Mouse (Mus musculus) kidney, embryonic 16.5 days (tissue): ENCODE measurements at regions not wholly inside any gene's neighbourhood (a gene's known extent, or its start where the extent isn't known, plus 50 kb on each side); places are given as distances from the start of the nearest gene placed in this dataset.

Experiments
- ATAC-seq: fragments of 200-750 bp; cut with Nextera tagmentation; 2 replicates; pipeline ENCODE4 v1.8.0; 2017; ENCODE audit warnings: moderate TSS enrichment; ENCODE audit not compliant: low FRiP score, low TSS enrichment
- H3K27ac ChIP-seq: fragments of 300-500 bp; sonication (generic); 2 replicates; pipeline ENCODE4 v1.5.1; 2014; ENCODE audit warnings: low read length
- H3K27me3 ChIP-seq: fragments of 300-500 bp; sonication (generic); 2 replicates; pipeline ENCODE4 v1.6.1; 2014; ENCODE audit warnings: low read length, control low read depth, mixed read lengths; ENCODE audit not compliant: insufficient read depth
- H3K36me3 ChIP-seq: fragments of 300-500 bp; sonication (generic); 2 replicates; pipeline ENCODE4 v1.6.1; 2014; ENCODE audit warnings: low read length, control low read depth, mixed read lengths; ENCODE audit not compliant: insufficient read depth
- H3K4me1 ChIP-seq: fragments of 300-500 bp; sonication (generic); 2 replicates; pipeline ENCODE4 v1.6.1; 2014; ENCODE audit warnings: low read length, control low read depth, mixed read lengths; ENCODE audit not compliant: insufficient read depth
- H3K4me2 ChIP-seq: fragments of 300-500 bp; sonication (generic); replicated peaks from 2 replicates; pipeline ENCODE4 v1.6.1; 2014; ENCODE audit warnings: low read depth, low read length
- H3K4me3 ChIP-seq: fragments of 300-500 bp; sonication (generic); 2 replicates; pipeline ENCODE4 v1.5.1; 2014; ENCODE audit warnings: mild to moderate bottlenecking, low read length
- H3K9ac ChIP-seq: fragments of 300-500 bp; sonication (generic); replicated peaks from 2 replicates; pipeline ENCODE4 v1.6.1; 2014; ENCODE audit warnings: low read length
- H3K9me3 ChIP-seq: fragments of 300-500 bp; sonication (generic); 2 replicates; pipeline ENCODE4 v1.6.1; 2016; ENCODE audit warnings: low read length, control low read depth
- WGBS: fragments of 180-500 bp; shearing (Covaris S2); extraction: QIAGEN DNeasy Blood & Tissue Kit; methylation state at CpG from one replicate; pipeline ENCODE4 v1.1.7; 2014; 5-methylcytosine and 5-hydroxymethylcytosine counted together

DNA sequence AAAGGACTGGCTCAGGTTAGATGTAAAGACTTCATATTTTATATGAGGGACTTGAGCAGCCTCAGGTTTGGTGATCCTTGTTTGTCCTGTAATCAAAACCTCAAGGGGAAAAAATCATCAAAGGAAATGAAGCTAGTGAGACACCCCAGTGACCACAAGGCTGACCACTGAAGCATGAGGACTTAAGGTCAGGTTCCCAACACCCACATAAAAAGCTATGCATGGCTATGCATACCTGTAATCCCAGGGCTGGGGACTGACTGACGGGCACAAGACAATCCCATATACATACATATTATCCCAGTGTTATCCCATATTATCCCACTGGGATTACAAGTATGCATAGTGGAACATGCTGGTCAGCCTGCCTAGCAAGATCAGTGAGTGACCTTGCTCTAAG, 467.5 kb upstream of the Pou3f3 start:
- Histone ChIP-seq H3K9ac (no peak overlapping the region), H3K4me2 (no peak overlapping the region), H3K4me1 (peaks cover 15% of the 10 kb centered on the region), H3K36me3 (no peaks in the 10 kb centered on the region), H3K4me3 (no peak overlapping the region), H3K9me3 (no peaks in the 10 kb centered on the region), H3K27me3 (no peaks in the 10 kb centered on the region), H3K27ac (peak overlapping the region; percentile 53; the same call in 1 of the 2 replicates)
- WGBS: 64% methylated on average over 1 of the region's 1 CpGs
- ATAC-seq: peak; percentile 88

DNA sequence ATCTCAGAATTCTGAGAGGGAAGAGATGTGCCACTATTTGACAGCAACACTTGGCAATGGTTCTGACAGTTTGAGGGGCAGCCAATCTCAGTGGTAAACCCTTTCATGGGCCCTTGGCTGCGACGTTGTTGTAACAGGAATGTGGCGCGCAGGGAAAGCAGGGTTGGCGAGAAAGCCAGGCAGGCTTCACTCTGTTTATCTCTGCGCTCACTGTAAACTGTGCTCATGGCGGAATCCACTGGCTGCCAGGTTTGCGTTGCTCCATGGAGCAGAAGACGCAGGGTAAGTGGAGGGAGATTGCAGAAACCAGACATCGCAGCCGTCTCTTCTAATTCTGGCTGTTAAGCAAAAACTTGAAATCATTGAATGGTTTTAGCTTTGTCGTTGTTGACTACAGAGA, 465.9 kb upstream of the Pou3f3 start:
- Histone ChIP-seq H3K4me3 (no peak overlapping the region), H3K4me2 (no peak overlapping the region), H3K9me3 (no peaks in the 10 kb centered on the region), H3K27ac (no peak overlapping the region), H3K9ac (no peak overlapping the region), H3K27me3 (no peaks in the 10 kb centered on the region), H3K36me3 (no peaks in the 10 kb centered on the region), H3K4me1 (peaks cover 15% of the 10 kb centered on the region)
- WGBS: 75% methylated on average over 12 of the region's 12 CpGs
- ATAC-seq: no peak

DNA sequence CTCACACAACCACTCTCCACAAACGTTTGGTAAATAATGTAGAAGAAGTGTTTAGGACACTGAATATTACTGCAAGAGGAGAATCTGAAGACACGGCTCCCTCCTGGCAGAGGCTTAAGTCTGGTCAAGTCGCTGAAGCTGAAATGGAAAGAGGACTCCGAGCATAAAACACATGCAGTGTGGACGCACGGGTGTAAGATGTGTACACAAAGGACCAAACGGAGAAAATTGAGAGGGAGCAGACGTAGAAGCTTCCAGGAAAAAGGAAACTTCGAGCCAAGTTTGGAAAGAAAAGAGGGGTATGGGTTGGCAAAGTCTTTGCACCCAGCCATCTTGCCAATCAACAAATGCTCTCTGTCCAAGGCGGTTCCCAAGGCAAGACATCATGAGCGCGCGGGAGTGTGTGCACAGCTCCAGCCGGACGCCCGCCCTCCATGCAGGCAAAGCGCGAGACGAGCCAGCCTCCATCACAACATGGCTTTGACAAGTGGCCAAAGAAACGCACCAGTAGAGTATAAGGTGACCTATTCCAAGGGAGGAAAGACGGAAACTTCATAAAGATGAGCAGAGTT, 465.0 kb upstream of the Pou3f3 start:
- WGBS: 90% methylated on average over 21 of the region's 21 CpGs
- H3K36me3 ChIP-seq: no peaks in the 10 kb centered on the region
- H3K27ac ChIP-seq: no peak overlapping the region
- H3K4me3 ChIP-seq: no peak overlapping the region
- no peaks in the 10 kb centered on the region for H3K27me3 ChIP-seq
- no peak for ATAC-seq
- H3K9ac ChIP-seq: no peak overlapping the region
- H3K9me3 ChIP-seq: no peaks in the 10 kb centered on the region
- H3K4me1 ChIP-seq: peaks cover 15% of the 10 kb centered on the region
- no peak overlapping the region for H3K4me2 ChIP-seq

DNA sequence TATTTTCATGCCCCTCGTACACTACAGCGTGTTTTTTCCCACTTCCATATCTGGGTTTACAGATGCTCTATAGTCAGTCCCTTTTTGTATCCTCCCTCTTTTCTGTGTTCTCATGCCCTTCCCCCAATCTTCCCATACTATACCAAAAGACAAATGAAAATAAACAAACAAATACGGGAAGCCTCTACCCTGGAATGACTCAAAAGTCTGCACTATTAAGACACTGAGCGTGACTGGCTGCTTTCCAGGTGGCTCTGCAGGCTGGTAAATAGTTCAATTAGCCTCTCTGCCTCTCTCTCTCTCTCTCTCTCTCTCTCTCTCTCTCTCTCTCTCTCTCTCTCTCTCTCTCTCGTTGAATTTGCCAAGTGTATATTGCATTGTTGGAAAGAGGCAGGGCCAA, 464.5 kb upstream of the Pou3f3 start:
- Histone ChIP-seq H3K9me3 (no peaks in the 10 kb centered on the region), H3K36me3 (no peaks in the 10 kb centered on the region), H3K27ac (no peak overlapping the region), H3K9ac (no peak overlapping the region), H3K4me2 (no peak overlapping the region), H3K27me3 (no peaks in the 10 kb centered on the region), H3K4me3 (no peak overlapping the region), H3K4me1 (peaks cover 15% of the 10 kb centered on the region)
- ATAC-seq: no peak
- 64% methylated on average over 5 of the region's 5 CpGs for WGBS

DNA sequence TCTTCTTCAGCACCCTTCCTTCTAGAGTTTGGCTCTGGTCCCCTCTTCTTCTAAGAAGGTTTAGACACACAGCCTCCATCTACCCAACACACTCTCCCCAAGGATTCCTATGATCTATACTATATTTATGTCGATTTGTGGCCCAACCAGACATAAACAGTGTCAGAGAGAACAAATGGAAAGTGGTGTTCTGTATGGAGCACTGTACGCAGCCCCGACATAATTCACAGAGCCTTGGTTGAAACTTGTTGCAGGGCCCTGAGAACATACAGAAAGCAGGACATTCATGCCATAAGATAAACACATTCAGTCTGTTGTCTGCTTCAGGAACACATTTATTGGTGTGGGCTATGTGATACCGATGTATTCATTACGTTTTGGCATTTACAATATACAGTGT, 463.7 kb upstream of the Pou3f3 start:
- H3K9ac ChIP-seq: no peak overlapping the region
- H3K27me3 ChIP-seq: no peaks in the 10 kb centered on the region
- no peaks in the 10 kb centered on the region for H3K9me3 ChIP-seq
- H3K4me1 ChIP-seq: peaks cover 15% of the 10 kb centered on the region
- no peak overlapping the region for H3K27ac ChIP-seq
- no peak for ATAC-seq
- 81% methylated on average over 5 of the region's 5 CpGs for WGBS
- H3K4me2 ChIP-seq: no peak overlapping the region
- H3K36me3 ChIP-seq: no peaks in the 10 kb centered on the region
- no peak overlapping the region for H3K4me3 ChIP-seq

DNA sequence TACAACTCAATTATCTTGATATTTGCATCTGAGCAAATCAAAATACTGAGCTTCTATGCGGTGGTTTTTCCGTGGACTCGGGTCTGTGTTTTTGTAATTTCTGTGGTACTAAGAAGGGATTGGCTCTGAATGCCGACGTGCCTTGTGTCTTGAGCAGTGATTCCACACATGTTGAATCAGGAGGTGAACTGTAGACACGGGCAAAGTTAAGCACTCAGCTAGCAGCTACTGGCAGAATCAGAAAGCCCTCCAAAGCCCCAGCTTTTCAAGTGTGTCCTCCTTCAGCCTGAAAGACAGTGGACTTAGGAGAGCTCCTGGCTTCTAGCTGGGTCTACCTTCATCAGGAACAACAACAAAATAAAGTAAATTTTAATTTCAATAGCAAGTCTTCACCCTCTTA, 462.9 kb upstream of the Pou3f3 start:
- Histone ChIP-seq H3K9me3 (no peaks in the 10 kb centered on the region), H3K27me3 (no peaks in the 10 kb centered on the region), H3K27ac (no peak overlapping the region), H3K4me1 (peaks cover 14% of the 10 kb centered on the region), H3K36me3 (no peaks in the 10 kb centered on the region), H3K4me2 (no peak overlapping the region), H3K4me3 (no peak overlapping the region), H3K9ac (no peak overlapping the region)
- WGBS: 78% methylated on average over 6 of the region's 6 CpGs
- no peak for ATAC-seq

DNA sequence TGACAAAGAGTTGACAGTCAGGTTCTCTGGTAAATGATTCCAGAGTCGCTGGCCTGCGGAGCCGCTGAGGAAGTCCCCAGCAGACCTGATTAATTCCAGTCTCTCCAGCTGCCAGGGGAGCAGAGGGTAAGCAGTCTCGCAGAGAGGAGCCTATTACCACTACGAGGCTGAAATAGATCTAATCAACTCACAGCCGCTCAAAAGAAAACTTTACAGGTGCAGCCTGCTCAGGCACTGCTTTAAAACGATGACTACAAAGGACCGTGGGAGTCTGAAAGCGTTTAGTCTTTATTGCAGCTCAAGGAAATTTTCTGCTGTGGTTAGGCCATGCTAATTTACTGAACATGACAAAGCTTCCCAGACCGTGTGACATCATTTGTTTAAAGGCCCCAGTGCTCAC, 462.3 kb upstream of the Pou3f3 start:
- H3K4me2 ChIP-seq: no peak overlapping the region
- ATAC-seq: peak; percentile 69
- H3K27me3 ChIP-seq: no peaks in the 10 kb centered on the region
- peaks cover 9% of the 10 kb centered on the region for H3K4me1 ChIP-seq
- H3K27ac ChIP-seq: peak overlapping the region; percentile 62; the same call in 1 of the 2 replicates
- H3K4me3 ChIP-seq: no peak overlapping the region
- no peaks in the 10 kb centered on the region for H3K36me3 ChIP-seq
- H3K9me3 ChIP-seq: no peaks in the 10 kb centered on the region
- H3K9ac ChIP-seq: no peak overlapping the region
- WGBS: 12% methylated on average over 10 of the region's 10 CpGs

DNA sequence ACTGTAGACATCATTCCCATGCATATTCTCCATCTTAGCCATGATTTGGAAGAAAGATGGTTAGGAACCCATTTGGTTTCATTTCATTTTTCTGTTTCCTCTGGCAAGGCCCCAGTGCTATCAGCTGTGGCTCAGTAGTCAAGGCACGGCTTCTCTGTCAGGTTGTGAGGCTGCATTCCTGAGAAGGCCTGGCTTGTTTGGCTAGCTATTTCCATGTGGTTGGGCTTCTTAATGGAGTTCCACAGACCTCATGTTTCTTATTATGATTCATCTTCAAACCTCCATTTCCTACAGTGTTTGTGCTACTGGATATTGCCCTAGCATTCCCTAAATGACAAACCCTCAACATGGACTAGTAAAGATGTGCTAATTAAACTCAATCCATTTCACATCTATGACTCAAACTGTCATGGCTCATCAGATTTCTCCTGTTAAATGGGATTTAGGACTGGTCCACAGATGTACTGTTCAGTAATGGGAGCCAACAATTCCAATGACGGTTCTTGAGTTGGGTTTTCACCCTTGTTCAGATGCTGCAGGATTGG, 459.0 kb upstream of the Pou3f3 start:
- H3K4me2 ChIP-seq: no peak overlapping the region
- no peak overlapping the region for H3K27ac ChIP-seq
- WGBS: 78% methylated on average over 2 of the region's 2 CpGs
- no peak overlapping the region for H3K9ac ChIP-seq
- H3K9me3 ChIP-seq: no peaks in the 10 kb centered on the region
- H3K4me3 ChIP-seq: no peak overlapping the region
- H3K36me3 ChIP-seq: no peaks in the 10 kb centered on the region
- no peaks in the 10 kb centered on the region for H3K27me3 ChIP-seq
- no peak for ATAC-seq
- 0 out of 2 replicates have a peak, but pooled peaks cover 3% of the 10 kb centered on the region for H3K4me1 ChIP-seq

DNA sequence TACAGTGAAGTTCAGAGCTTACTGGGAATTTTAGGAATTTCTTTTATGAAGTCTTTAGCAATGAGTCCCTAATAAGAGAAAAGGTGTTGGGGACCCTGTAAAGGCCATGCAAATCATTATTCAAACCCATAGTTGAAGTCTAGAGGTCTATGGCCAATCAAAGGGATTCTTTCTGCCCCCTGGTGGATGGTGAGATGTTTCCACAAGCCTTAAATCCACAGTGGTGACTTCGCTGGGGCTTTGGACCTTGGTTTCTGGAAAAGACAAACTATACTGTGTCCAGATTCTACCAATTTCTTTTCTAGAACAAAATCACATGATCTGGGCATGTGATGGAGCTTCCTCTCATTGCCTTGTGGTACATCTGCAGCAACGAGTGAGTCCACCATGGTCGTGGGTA, 457.2 kb upstream of the Pou3f3 start:
- no peak overlapping the region for H3K4me2 ChIP-seq
- no peaks in the 10 kb centered on the region for H3K36me3 ChIP-seq
- 85% methylated on average over 3 of the region's 3 CpGs for WGBS
- H3K27me3 ChIP-seq: no peaks in the 10 kb centered on the region
- H3K4me1 ChIP-seq: peaks cover 8% of the 10 kb centered on the region; the same call in 1 of the 2 replicates
- no peak overlapping the region for H3K9ac ChIP-seq
- no peak for ATAC-seq
- H3K27ac ChIP-seq: no peak overlapping the region
- H3K4me3 ChIP-seq: no peak overlapping the region
- H3K9me3 ChIP-seq: no peaks in the 10 kb centered on the region

DNA sequence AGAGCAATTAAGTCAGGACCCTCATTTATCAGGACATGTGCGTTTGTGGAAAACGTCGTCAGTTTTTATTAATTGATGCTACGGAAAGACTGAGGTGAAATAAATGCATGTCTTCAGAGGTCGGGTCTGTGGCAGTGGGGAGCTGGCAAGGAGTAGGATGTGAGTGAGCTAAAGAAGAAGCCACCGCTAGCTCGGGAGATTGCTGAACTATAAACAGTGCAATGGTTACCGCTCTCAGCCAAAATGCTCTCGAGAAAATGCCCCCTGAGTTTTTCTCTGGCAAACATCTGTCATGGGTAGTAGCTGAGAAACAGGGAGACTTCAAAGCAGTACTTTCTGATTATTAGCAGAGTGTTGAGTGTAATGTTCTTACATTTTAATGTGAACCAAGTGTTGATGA, 454.4 kb upstream of the Pou3f3 start:
- WGBS: 59% methylated on average over 9 of the region's 9 CpGs
- ATAC-seq: no peak
- Histone ChIP-seq H3K27ac (no peak overlapping the region), H3K9me3 (no peaks in the 10 kb centered on the region), H3K4me3 (no peak overlapping the region), H3K27me3 (no peaks in the 10 kb centered on the region), H3K9ac (no peak overlapping the region), H3K4me1 (peaks cover 14% of the 10 kb centered on the region; the same call in 1 of the 2 replicates), H3K4me2 (no peak overlapping the region), H3K36me3 (no peaks in the 10 kb centered on the region)
